Mouse (Mus musculus) megakaryocyte, embryonic 14.5 days (primary cell): ENCODE measurements around the gene Aldh1l1.

Source experiments
- FLI1 ChIP-seq: IDR thresholded peaks from 2 replicates; pipeline ENCODE4 v1.6.1; 2012; ENCODE audit warnings: low read length, inconsistent platforms, mixed read lengths
- GATA1 ChIP-seq: IDR thresholded peaks from 3 replicates; pipeline ENCODE4 v1.6.1; 2012; ENCODE audit warnings: mixed read lengths, low read length, inconsistent platforms, borderline replicate concordance

GRCm38 (mm10) chr6:90463228-90463862 lies 22.9 kb upstream of the Aldh1l1 start:
- TF ChIP-seq FLI1, result no peak
- no peak for TF ChIP-seq GATA1
